Mouse (Mus musculus) hindbrain, embryonic 14.5 days (tissue): ENCODE measurements around the gene Olfr1066. TPM values are rescaled to one million over a fixed set of nuclear protein-coding genes. Genes with fewer than 3 reads are reported as not detected.

ENCODE experiments used
- polyA plus RNA-seq: library from polyadenylated mRNA; unstranded; fragments of >200 nt; fragmentation: Nextera tagmentation; extraction: Ambion mirVana; gene quantifications from 2 replicates; pipeline ENCODE4 v1.2.1, GENCODE M21; 2014

Olfr1066 gene
- polyA plus RNA-seq, 1 experiment from 2014 or later, result not detected

Other genes starting within 250 kb of the Olfr1066 start
- gene Olfr1046, start 237.0 kb downstream of the Olfr1066 start, polyA plus RNA-seq, result not detected in 2 replicates
- gene Olfr1047, start 224.9 kb downstream of the Olfr1066 start, polyA plus RNA-seq, result not detected in 2 replicates
- gene Olfr1048, start 216.0 kb downstream of the Olfr1066 start, polyA plus RNA-seq, result not detected in 2 replicates
- not detected in 2 replicates for gene Olfr1049, start 197.9 kb downstream of the Olfr1066 start, polyA plus RNA-seq
- not detected in 2 replicates for gene Olfr1051, start 177.2 kb downstream of the Olfr1066 start, polyA plus RNA-seq
- gene Olfr1052, start 163.8 kb downstream of the Olfr1066 start, polyA plus RNA-seq, result not detected in 2 replicates
- not detected in 2 replicates for gene Olfr1053, start 141.0 kb downstream of the Olfr1066 start, polyA plus RNA-seq
- gene Olfr1054, start 120.8 kb downstream of the Olfr1066 start, polyA plus RNA-seq, result not detected in 2 replicates
- not detected in 2 replicates for gene Olfr1055, start 106.0 kb downstream of the Olfr1066 start, polyA plus RNA-seq
- not detected in 2 replicates for gene Olfr1056, start 93.8 kb downstream of the Olfr1066 start, polyA plus RNA-seq
- not detected in 2 replicates for gene Olfr1057, start 77.9 kb downstream of the Olfr1066 start, polyA plus RNA-seq
- not detected in 2 replicates for gene Olfr1058, start 67.7 kb downstream of the Olfr1066 start, polyA plus RNA-seq
- not detected in 2 replicates for gene Olfr1061, start 42.2 kb downstream of the Olfr1066 start, polyA plus RNA-seq
- not detected in 2 replicates for gene Olfr1062, start 29.5 kb downstream of the Olfr1066 start, polyA plus RNA-seq
- not detected in 2 replicates for gene Olfr1065, start 5.7 kb downstream of the Olfr1066 start, polyA plus RNA-seq
- not detected in 2 replicates for gene Olfr228, start 31.1 kb upstream of the Olfr1066 start, polyA plus RNA-seq
- not detected in 2 replicates for gene Olfr1076, start 52.2 kb upstream of the Olfr1066 start, polyA plus RNA-seq
- not detected in 2 replicates for gene Olfr1079, start 86.2 kb upstream of the Olfr1066 start, polyA plus RNA-seq
- gene Olfr1080, start 102.0 kb upstream of the Olfr1066 start, polyA plus RNA-seq, result not detected in 2 replicates
- not detected in 2 replicates for gene Olfr1082, start 142.7 kb upstream of the Olfr1066 start, polyA plus RNA-seq
- not detected in 2 replicates for gene Olfr1084, start 183.5 kb upstream of the Olfr1066 start, polyA plus RNA-seq
- gene Olfr1085, start 205.8 kb upstream of the Olfr1066 start, polyA plus RNA-seq, result not detected in 2 replicates
- not detected in 2 replicates for gene Olfr1086, start 223.8 kb upstream of the Olfr1066 start, polyA plus RNA-seq
- gene Olfr1087, start 242.1 kb upstream of the Olfr1066 start, polyA plus RNA-seq, result not detected in 2 replicates